Mouse (Mus musculus): Measurements from ENCODE around the gene Gm17428. TPM values are rescaled to one million over a fixed set of nuclear protein-coding genes. Genes with fewer than 3 reads are reported as not detected.
"Not testable (repeated sequence)": the region's sequence is repeated elsewhere in the genome, so short reads cannot be mapped to it uniquely, and the experiment has no call there.

Gm17428 gene
- polyA plus RNA-seq, 1 experiment from 2014 or later = not detected

DNA sequence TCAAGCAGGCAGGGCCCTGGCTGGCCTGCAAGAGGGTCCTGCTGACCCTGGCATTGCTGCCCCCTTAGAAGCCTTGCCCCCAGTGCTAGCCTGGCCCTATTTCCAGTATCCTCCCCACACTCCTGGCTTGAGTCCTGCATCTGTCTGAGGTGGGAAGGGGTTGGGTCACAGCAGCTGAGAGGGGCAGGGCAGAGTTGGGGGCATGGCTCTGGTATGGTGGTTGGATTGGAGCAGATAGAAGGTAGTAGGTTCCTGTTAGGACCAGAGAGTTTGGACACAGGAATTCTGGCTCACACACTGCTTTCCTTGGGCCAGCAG lies 18.1 kb downstream of the Gm17428 start:
- ATAC-seq (ENCODE audit: low FRiP score, low read depth) = peak; percentile 46
- H3K4me3 ChIP-seq = no peak overlapping the region
- H3K27ac ChIP-seq (replicated peaks) = peak overlapping the region; percentile 92
- peaks cover 37% of the 10 kb centered on the region for H3K4me1 ChIP-seq
- H3K9ac ChIP-seq (replicated peaks) = 0 out of 2 replicates have a peak overlapping the region, but pooled peaks have one; percentile 4
- peak overlapping the region; percentile 28; the same call in 1 of the 2 replicates for H3K4me2 ChIP-seq (replicated peaks)
- H3K27me3 ChIP-seq = peaks cover 4% of the 10 kb centered on the region; the same call in 1 of the 2 replicates
- H3K9me3 ChIP-seq = no peaks in the 10 kb centered on the region
- no peaks in the 10 kb centered on the region for H3K36me3 ChIP-seq

DNA sequence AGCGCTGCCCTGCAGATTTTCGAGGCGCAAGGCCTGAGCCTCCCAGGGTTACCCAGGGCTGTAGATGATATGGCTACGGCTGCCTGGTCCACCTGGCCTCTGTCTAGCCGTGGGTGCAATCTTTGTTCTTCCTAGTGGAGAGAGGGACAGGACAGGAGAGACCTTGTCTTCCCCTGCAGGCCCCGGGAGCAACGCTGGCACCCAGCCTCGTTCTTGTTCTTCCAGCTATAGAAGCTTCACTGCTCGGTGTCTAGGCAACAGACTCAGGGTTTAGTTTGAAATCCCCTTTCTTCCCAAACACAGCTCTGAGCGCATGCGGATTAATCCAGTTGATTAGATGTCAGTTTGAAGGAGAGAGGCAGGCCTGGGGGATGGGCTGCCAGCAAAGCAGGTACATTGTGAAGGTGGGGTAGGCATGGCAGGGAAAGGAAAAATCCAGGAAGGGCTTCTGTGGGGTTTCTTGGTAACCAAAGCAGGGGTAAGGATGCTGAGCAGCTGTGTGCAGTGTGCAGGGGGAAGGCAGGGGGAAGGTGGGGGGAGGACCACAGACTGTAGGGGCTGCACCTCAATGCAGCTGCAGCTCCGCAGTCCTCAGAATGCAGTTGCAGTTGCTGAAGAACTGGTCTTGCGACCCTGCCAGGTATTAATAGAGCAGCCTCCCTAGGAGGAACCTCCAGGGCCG lies 18.9 kb downstream of the Gm17428 start:
- Histone ChIP-seq H3K4me3 (no peak overlapping the region), H3K27me3 (peaks cover 4% of the 10 kb centered on the region; the same call in 1 of the 2 replicates), H3K4me1 (peaks cover 37% of the 10 kb centered on the region), H3K9ac (replicated peaks) (peak overlapping the region; percentile 34; the same call in 1 of the 2 replicates), H3K4me2 (replicated peaks) (peak overlapping the region; percentile 28), H3K27ac (replicated peaks) (peak overlapping the region; percentile 92), H3K9me3 (no peaks in the 10 kb centered on the region), H3K36me3 (no peaks in the 10 kb centered on the region)
- peak; percentile 76 for ATAC-seq (ENCODE audit: low FRiP score, low read depth)
- WGBS = 16% methylated on average over 14 of the region's 14 CpGs

- no peaks in the 10 kb centered on the region for H3K9me3 ChIP-seq
- WGBS = 41% methylated on average over 9 of the region's 9 CpGs
- H3K27ac ChIP-seq (replicated peaks) = no peak overlapping the region
- no peak overlapping the region for H3K4me2 ChIP-seq (replicated peaks)
- no peak for ATAC-seq (ENCODE audit: low FRiP score, low read depth)
- H3K36me3 ChIP-seq = no peaks in the 10 kb centered on the region
- peaks cover 4% of the 10 kb centered on the region; the same call in 1 of the 2 replicates for H3K27me3 ChIP-seq
- no peak overlapping the region for H3K9ac ChIP-seq (replicated peaks)
- H3K4me3 ChIP-seq = no peak overlapping the region
- peaks cover 37% of the 10 kb centered on the region for H3K4me1 ChIP-seq
Measured at GRCm38 (mm10) chr14:54996793-54997192, 20.1 kb downstream of the Gm17428 start.

DNA sequence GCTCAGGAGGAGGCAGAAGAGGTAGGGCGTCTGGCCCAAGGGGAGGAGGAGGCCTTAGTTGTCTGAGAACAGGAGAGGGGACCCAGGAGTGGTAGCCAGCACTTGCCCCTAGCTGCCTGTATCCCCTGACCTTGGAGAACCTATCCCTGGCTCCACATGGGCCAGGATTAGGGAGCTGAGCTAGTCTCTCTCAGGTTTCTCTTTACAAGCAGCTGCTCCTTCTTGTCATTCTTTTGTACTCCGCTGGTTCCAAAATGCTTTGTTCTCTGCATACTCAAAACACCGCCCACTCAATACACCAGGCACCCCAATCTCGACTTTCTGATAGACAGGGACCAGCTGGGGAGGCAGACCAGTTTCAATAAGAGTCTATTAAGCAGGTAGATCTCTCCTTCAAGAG lies 20.6 kb downstream of the Gm17428 start:
- Histone ChIP-seq H3K9ac (replicated peaks) (no peak overlapping the region), H3K4me2 (replicated peaks) (no peak overlapping the region), H3K9me3 (no peaks in the 10 kb centered on the region), H3K27me3 (peaks cover 4% of the 10 kb centered on the region; the same call in 1 of the 2 replicates), H3K27ac (replicated peaks) (no peak overlapping the region), H3K4me1 (peaks cover 37% of the 10 kb centered on the region), H3K4me3 (no peak overlapping the region), H3K36me3 (no peaks in the 10 kb centered on the region)
- no peak for ATAC-seq (ENCODE audit: low FRiP score, low read depth)
- 27% methylated on average over 4 of the region's 4 CpGs for WGBS

- Histone ChIP-seq H3K4me3 (no peak overlapping the region), H3K36me3 (no peaks in the 10 kb centered on the region), H3K27me3 (no peaks in the 10 kb centered on the region), H3K9me3 (no peaks in the 10 kb centered on the region), H3K9ac (replicated peaks) (no peak overlapping the region), H3K4me1 (peaks cover 42% of the 10 kb centered on the region), H3K27ac (replicated peaks) (no peak overlapping the region), H3K4me2 (replicated peaks) (no peak overlapping the region)
- ATAC-seq (ENCODE audit: low FRiP score, low read depth) = no peak
Measured at GRCm38 (mm10) chr14:54998680-54999079, 21.9 kb downstream of the Gm17428 start.

- H3K36me3 ChIP-seq; H3K27me3 ChIP-seq; ATAC-seq (ENCODE audit: low FRiP score, low read depth); H3K9me3 ChIP-seq; H3K4me2 ChIP-seq (replicated peaks); H3K4me3 ChIP-seq; H3K27ac ChIP-seq (replicated peaks); H3K9ac ChIP-seq (replicated peaks): not testable (repeated sequence)
- 92% methylated on average over 5 of the region's 5 CpGs for WGBS
- peaks cover 40% of the 10 kb centered on the region for H3K4me1 ChIP-seq
Measured at GRCm38 (mm10) chr14:54999868-55000267, 23.1 kb downstream of the Gm17428 start.

GRCm38 (mm10) chr14:55000814-55001213 lies 24.1 kb downstream of the Gm17428 start:
- no peak overlapping the region for H3K4me2 ChIP-seq (replicated peaks)
- H3K9ac ChIP-seq (replicated peaks) = no peak overlapping the region
- no peaks in the 10 kb centered on the region for H3K27me3 ChIP-seq
- no peak overlapping the region for H3K4me3 ChIP-seq
- no peak for ATAC-seq (ENCODE audit: low FRiP score, low read depth)
- peaks cover 30% of the 10 kb centered on the region for H3K4me1 ChIP-seq
- WGBS = 83% methylated on average over 6 of the region's 6 CpGs
- H3K36me3 ChIP-seq = no peaks in the 10 kb centered on the region
- H3K9me3 ChIP-seq = no peaks in the 10 kb centered on the region
- H3K27ac ChIP-seq (replicated peaks) = no peak overlapping the region

DNA sequence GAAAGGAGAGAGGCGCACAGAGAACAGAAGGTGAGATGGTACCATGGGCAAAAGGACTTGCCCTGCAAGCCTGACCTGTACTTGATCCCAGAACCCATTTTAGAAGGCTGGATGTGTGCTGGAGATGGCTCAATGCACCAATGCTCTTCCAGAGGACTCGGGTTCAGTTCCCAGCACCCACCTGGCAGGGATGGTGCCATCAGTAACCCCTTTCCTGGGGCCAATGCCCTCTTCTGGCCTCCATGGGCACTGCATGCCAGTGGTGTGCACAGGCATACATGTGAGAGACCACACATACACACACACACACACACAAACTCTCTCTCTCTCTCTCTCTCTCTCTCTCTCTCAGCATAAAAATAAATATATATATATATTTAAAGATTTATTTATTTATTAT lies 24.7 kb downstream of the Gm17428 start:
- Histone ChIP-seq H3K27me3 (no peaks in the 10 kb centered on the region), H3K4me1 (peaks cover 24% of the 10 kb centered on the region), H3K27ac (replicated peaks) (no peak overlapping the region), H3K9me3 (no peaks in the 10 kb centered on the region), H3K9ac (replicated peaks) (no peak overlapping the region), H3K4me3 (no peak overlapping the region), H3K36me3 (no peaks in the 10 kb centered on the region), H3K4me2 (replicated peaks) (no peak overlapping the region)
- WGBS = 100% methylated on average over 2 of the region's 2 CpGs
- no peak for ATAC-seq (ENCODE audit: low FRiP score, low read depth)

- Histone ChIP-seq H3K27ac (replicated peaks) (no peak overlapping the region), H3K4me1 (peaks cover 18% of the 10 kb centered on the region), H3K27me3 (no peaks in the 10 kb centered on the region), H3K9me3 (no peaks in the 10 kb centered on the region), H3K4me2 (replicated peaks) (no peak overlapping the region), H3K9ac (replicated peaks) (no peak overlapping the region), H3K36me3 (no peaks in the 10 kb centered on the region), H3K4me3 (no peak overlapping the region)
- WGBS = 61% methylated on average over 12 of the region's 12 CpGs
- ATAC-seq (ENCODE audit: low FRiP score, low read depth) = no peak
Measured at GRCm38 (mm10) chr14:55001938-55002686, 25.4 kb downstream of the Gm17428 start.

- Histone ChIP-seq H3K4me3 (no peak overlapping the region), H3K4me2 (replicated peaks) (no peak overlapping the region), H3K9me3 (no peaks in the 10 kb centered on the region), H3K27ac (replicated peaks) (no peak overlapping the region), H3K9ac (replicated peaks) (no peak overlapping the region), H3K27me3 (no peaks in the 10 kb centered on the region), H3K36me3 (no peaks in the 10 kb centered on the region), H3K4me1 (peaks cover 14% of the 10 kb centered on the region)
- no peak for ATAC-seq (ENCODE audit: low FRiP score, low read depth)
- 77% methylated on average over 7 of the region's 7 CpGs for whole genome bisulfite sequencing
Measured at GRCm38 (mm10) chr14:55002687-55003120, 26.0 kb downstream of the Gm17428 start.

- H3K4me3 ChIP-seq = no peak overlapping the region
- H3K27me3 ChIP-seq = no peaks in the 10 kb centered on the region
- no peaks in the 10 kb centered on the region for H3K36me3 ChIP-seq
- no peak overlapping the region for H3K9ac ChIP-seq (replicated peaks)
- no peak overlapping the region for H3K4me2 ChIP-seq (replicated peaks)
- H3K9me3 ChIP-seq = no peaks in the 10 kb centered on the region
- 67% methylated on average over 18 of the region's 18 CpGs for WGBS
- H3K4me1 ChIP-seq = peaks cover 14% of the 10 kb centered on the region
- no peak for ATAC-seq (ENCODE audit: low FRiP score, low read depth)
- H3K27ac ChIP-seq (replicated peaks) = no peak overlapping the region
Measured at GRCm38 (mm10) chr14:55003878-55004855, 27.4 kb downstream of the Gm17428 start.

- Histone ChIP-seq H3K27ac (replicated peaks) (no peak overlapping the region), H3K4me2 (replicated peaks) (no peak overlapping the region), H3K27me3 (no peaks in the 10 kb centered on the region), H3K36me3 (no peaks in the 10 kb centered on the region), H3K9ac (replicated peaks) (no peak overlapping the region), H3K9me3 (no peaks in the 10 kb centered on the region), H3K4me1 (peaks cover 14% of the 10 kb centered on the region), H3K4me3 (no peak overlapping the region)
- WGBS = 86% methylated on average over 2 of the region's 2 CpGs
- no peak for ATAC-seq (ENCODE audit: low FRiP score, low read depth)
Measured at GRCm38 (mm10) chr14:55005506-55005905, 28.8 kb downstream of the Gm17428 start.
